Mouse (Mus musculus) erythroid progenitor cell, adult 5-6 weeks (primary cell): ENCODE measurements around the gene Rnasek. TPM values are rescaled to one million over a fixed set of nuclear protein-coding genes. Genes with fewer than 3 reads are reported as not detected.

Source experiments
- ATAC-seq: replicated peaks from 2 replicates; pipeline ENCODE4 v1.8.0; 2016; ENCODE audit warnings: moderate number of reproducible peaks, mild to moderate bottlenecking, moderate TSS enrichment, inconsistent platforms; ENCODE audit not compliant: poor library complexity, low FRiP score, severe bottlenecking
- total RNA-seq, 2 experiments: library from RNA; stranded (forward) in 1 of 2; stranded (reverse) in 1 of 2; fragments of 150-400 nt in 1 of 2; fragments of 186-747, 209-891 nt in 1 of 2; gene quantifications; 2 replicates each; pipeline versions ENCODE4 v1.2.3 to v1.2.4; 2015 to 2017; ENCODE audit warnings: low replicate concordance in 2 of 2

The Rnasek gene
- total RNA-seq, 2 experiments from 2014 or later: 21.3 to 191 TPM

DNA sequence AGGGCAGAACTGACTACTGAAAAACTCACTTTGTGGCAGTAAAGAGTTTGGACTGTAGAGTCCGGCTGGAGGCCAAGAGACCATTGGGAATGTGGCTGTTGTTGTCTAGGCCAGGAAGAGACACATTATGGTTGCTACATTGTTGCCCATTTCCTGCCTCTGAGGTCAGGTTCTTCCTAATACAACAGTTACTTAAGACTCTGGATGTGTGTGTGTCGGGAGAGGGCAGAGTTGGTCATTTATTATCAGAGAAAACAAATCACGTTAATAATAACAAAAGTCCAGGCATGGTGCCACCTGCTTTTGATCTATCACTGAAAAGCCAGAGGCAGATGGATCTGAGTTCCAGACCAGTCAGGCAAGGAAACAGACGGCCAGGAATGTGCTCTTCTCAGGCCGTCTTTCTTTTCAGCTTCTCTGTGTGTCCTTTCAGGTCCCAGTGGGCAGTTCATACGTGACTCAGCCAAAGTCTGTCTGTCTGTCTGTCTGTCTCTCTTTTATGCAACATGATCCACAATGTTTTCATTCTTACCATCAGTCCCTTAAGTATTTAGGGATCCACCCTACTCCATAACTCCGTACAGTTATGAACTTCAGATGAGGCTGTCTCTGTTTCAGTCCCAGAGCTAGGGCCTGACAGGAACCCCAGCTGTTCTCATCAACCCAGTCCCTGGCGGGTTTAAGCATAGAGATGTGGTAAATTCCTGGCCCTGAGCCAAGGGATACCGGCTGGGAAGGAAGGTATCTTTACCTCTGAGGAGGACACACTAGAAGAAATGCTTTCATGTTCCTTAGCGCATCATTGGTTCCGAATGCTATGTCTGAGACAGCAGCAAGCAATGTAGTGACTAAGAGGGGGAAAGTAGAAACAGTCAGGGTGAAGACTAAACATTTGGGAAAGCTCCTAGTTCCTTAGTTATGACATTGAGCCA is 46.0 kb downstream of the Rnasek start:
- ATAC-seq: no peak

GRCm38 (mm10) chr11:70192157-70192556 is 47.5 kb downstream of the Rnasek start:
- no peak for ATAC-seq

DNA sequence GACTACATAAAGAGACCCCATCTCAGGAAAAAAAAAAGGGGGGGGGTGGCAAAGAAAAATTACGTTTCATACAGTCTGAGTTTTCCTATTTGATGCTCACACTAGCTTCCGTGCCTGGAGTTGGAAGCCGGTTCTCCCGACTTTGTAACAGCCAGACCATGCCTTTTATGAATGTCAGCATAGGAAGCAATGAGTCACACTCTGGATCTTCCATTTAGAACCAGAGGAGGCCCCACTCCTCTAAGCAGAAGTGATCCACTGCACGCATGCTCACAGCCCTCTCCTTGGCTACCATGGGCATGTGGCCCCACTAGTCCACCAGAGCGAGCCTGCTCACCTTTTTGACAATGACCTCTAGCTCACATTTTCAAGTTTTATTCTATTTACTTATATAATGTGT is 48.5 kb downstream of the Rnasek start:
- ATAC-seq: no peak

DNA sequence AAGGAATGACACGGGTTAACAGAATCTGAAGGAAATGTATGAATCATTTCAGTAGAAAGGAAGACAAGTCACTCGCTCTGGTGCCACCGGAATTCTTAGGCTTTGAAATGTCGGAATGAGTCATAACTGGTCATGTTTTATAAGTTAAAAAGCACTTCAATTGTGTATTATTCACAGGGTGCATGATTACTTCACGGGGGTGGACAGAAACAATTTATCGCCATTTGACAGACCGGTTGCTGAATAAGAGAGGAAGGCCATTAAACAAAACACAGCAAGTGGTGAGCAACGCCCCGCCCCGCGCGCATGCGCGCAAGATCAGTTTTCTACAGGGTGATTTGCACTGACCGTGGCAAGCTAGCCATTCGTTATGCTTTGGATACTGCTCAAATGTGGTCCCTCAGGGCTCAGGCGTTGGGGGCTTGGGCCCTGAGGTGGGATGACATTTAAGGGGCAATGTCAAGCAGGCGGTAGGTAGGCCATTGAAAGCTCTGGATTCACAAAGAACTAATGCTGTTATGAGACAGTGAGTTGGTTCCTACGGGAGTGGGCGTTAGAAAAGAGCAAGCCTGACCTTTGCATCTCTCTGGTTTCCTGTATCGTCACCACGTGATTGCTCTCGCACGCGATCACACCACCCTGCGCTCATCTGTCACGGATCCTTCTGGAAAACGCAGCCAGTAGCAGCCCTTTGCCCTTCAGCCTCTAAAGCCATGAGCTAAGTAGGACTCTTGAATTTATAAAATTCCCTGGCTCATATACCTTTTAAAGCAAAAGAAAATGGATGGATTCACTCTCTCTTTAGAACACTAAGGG is 50.1 kb downstream of the Rnasek start:
- no peak for ATAC-seq

Other genes with a start within 250 kb of the Rnasek start
- 393 and 394 TPM in 2 replicates for gene Gabarap, start 248.7 kb downstream of the Rnasek start, total RNA-seq (2015; ENCODE audit: low replicate concordance)
- 161 and 239 TPM in 2 replicates for gene Gabarap, start 248.7 kb downstream of the Rnasek start, total RNA-seq (2017; ENCODE audit: low replicate concordance)
- 18.7 and 21.4 TPM in 2 replicates for gene Phf23, start 244.1 kb downstream of the Rnasek start, total RNA-seq (2015; ENCODE audit: low replicate concordance)
- 22.2 and 25.4 TPM in 2 replicates for gene Phf23, start 244.1 kb downstream of the Rnasek start, total RNA-seq (2017; ENCODE audit: low replicate concordance)
- 2.9 and 4.3 TPM in 2 replicates for gene Dvl2, start 239.2 kb downstream of the Rnasek start, total RNA-seq (2015; ENCODE audit: low replicate concordance)
- 0.30 and 2.4 TPM in 2 replicates for gene Dvl2, start 239.2 kb downstream of the Rnasek start, total RNA-seq (2017; ENCODE audit: low replicate concordance)
- gene Acadvl, start 224.4 kb downstream of the Rnasek start, total RNA-seq (2015; ENCODE audit: low replicate concordance): 24.9 and 52.8 TPM in 2 replicates
- gene Acadvl, start 224.4 kb downstream of the Rnasek start, total RNA-seq (2017; ENCODE audit: low replicate concordance): 20.7 and 23.4 TPM in 2 replicates
- gene Dlg4, start 222.9 kb downstream of the Rnasek start, total RNA-seq (2015; ENCODE audit: low replicate concordance): not detected in 2 replicates
- gene Dlg4, start 222.9 kb downstream of the Rnasek start, total RNA-seq (2017; ENCODE audit: low replicate concordance): 1.1 and 2.7 TPM in 2 replicates
- not detected in 2 replicates for gene Asgr1, start 185.8 kb downstream of the Rnasek start, total RNA-seq (2015; ENCODE audit: low replicate concordance)
- not detected in 2 replicates for gene Asgr1, start 185.8 kb downstream of the Rnasek start, total RNA-seq (2017; ENCODE audit: low replicate concordance)
- not detected in 2 replicates for gene Asgr2, start 147.2 kb downstream of the Rnasek start, total RNA-seq (2015; ENCODE audit: low replicate concordance)
- not detected in 2 replicates for gene Asgr2, start 147.2 kb downstream of the Rnasek start, total RNA-seq (2017; ENCODE audit: low replicate concordance)
- gene Mgl2, start 109.5 kb downstream of the Rnasek start, total RNA-seq (2015; ENCODE audit: low replicate concordance): 4.2 and 5.0 TPM in 2 replicates
- 8.0 and 12.5 TPM in 2 replicates for gene Mgl2, start 109.5 kb downstream of the Rnasek start, total RNA-seq (2017; ENCODE audit: low replicate concordance)
- 1.3 and 11.2 TPM in 2 replicates for gene Clec10a, start 83.6 kb downstream of the Rnasek start, total RNA-seq (2015; ENCODE audit: low replicate concordance)
- 0.77 and 2.6 TPM in 2 replicates for gene Clec10a, start 83.6 kb downstream of the Rnasek start, total RNA-seq (2017; ENCODE audit: low replicate concordance)
- gene Slc16a11, start 27.1 kb downstream of the Rnasek start, total RNA-seq (2015; ENCODE audit: low replicate concordance): not detected in 2 replicates
- not detected in 2 replicates for gene Slc16a11, start 27.1 kb downstream of the Rnasek start, total RNA-seq (2017; ENCODE audit: low replicate concordance)
- 0.72 and 0.84 TPM in 2 replicates for gene Slc16a13, start 18.8 kb downstream of the Rnasek start, total RNA-seq (2015; ENCODE audit: low replicate concordance)
- gene Slc16a13, start 18.8 kb downstream of the Rnasek start, total RNA-seq (2017; ENCODE audit: low replicate concordance): 0.39 and 2.3 TPM in 2 replicates
- gene Bcl6b, start 10.0 kb downstream of the Rnasek start, total RNA-seq (2015; ENCODE audit: low replicate concordance): 1.8 TPM in 1 of 2 replicates, not detected in the other
- gene Bcl6b, start 10.0 kb downstream of the Rnasek start, total RNA-seq (2017; ENCODE audit: low replicate concordance): 0.61 and 2.3 TPM in 2 replicates
- 31.4 and 102 TPM in 2 replicates for gene 0610010K14Rik, start 1.9 kb downstream of the Rnasek start, total RNA-seq (2015; ENCODE audit: low replicate concordance)
- 14.5 and 24.2 TPM in 2 replicates for gene 0610010K14Rik, start 1.9 kb downstream of the Rnasek start, total RNA-seq (2017; ENCODE audit: low replicate concordance)
- gene Gm21988, start within 50 bp of the Rnasek start, total RNA-seq (2015; ENCODE audit: low replicate concordance): not detected in 2 replicates
- 4.1 TPM in 1 of 2 replicates, not detected in the other for gene Gm21988, start within 50 bp of the Rnasek start, total RNA-seq (2017; ENCODE audit: low replicate concordance)
- 1.7 TPM in 1 of 2 replicates, not detected in the other for gene Alox12, start 15.5 kb upstream of the Rnasek start, total RNA-seq (2015; ENCODE audit: low replicate concordance)
- 1.0 TPM in 1 of 2 replicates, not detected in the other for gene Alox12, start 15.5 kb upstream of the Rnasek start, total RNA-seq (2017; ENCODE audit: low replicate concordance)
- 0.42 TPM in 1 of 2 replicates, not detected in the other for gene Alox12e, start 82.8 kb upstream of the Rnasek start, total RNA-seq (2015; ENCODE audit: low replicate concordance)
- not detected in 2 replicates for gene Alox12e, start 82.8 kb upstream of the Rnasek start, total RNA-seq (2017; ENCODE audit: low replicate concordance)
- gene Alox15, start 112.2 kb upstream of the Rnasek start, total RNA-seq (2015; ENCODE audit: low replicate concordance): 5.4 and 17.6 TPM in 2 replicates
- gene Alox15, start 112.2 kb upstream of the Rnasek start, total RNA-seq (2017; ENCODE audit: low replicate concordance): 3.6 and 5.7 TPM in 2 replicates
- 3.2 and 8.4 TPM in 2 replicates for gene Pelp1, start 170.2 kb upstream of the Rnasek start, total RNA-seq (2015; ENCODE audit: low replicate concordance)
- gene Pelp1, start 170.2 kb upstream of the Rnasek start, total RNA-seq (2017; ENCODE audit: low replicate concordance): 3.1 and 3.8 TPM in 2 replicates
- 30.6 and 51.2 TPM in 2 replicates for gene Arrb2, start 192.8 kb upstream of the Rnasek start, total RNA-seq (2015; ENCODE audit: low replicate concordance)
- gene Arrb2, start 192.8 kb upstream of the Rnasek start, total RNA-seq (2017; ENCODE audit: low replicate concordance): 27.9 and 33.4 TPM in 2 replicates
- 11.9 and 18.0 TPM in 2 replicates for gene Med11, start 212.1 kb upstream of the Rnasek start, total RNA-seq (2015; ENCODE audit: low replicate concordance)
- gene Med11, start 212.1 kb upstream of the Rnasek start, total RNA-seq (2017; ENCODE audit: low replicate concordance): 6.4 and 31.5 TPM in 2 replicates
- gene Zmynd15, start 219.6 kb upstream of the Rnasek start, total RNA-seq (2015; ENCODE audit: low replicate concordance): not detected in 2 replicates
- not detected in 2 replicates for gene Zmynd15, start 219.6 kb upstream of the Rnasek start, total RNA-seq (2017; ENCODE audit: low replicate concordance)
- not detected in 2 replicates for gene Cxcl16, start 220.1 kb upstream of the Rnasek start, total RNA-seq (2015; ENCODE audit: low replicate concordance)
- gene Cxcl16, start 220.1 kb upstream of the Rnasek start, total RNA-seq (2017; ENCODE audit: low replicate concordance): not detected in 2 replicates